ENCODE assay signal across 8 mouse cellular contexts in genomic region chr19:42190494-42190893, GRCm38 (mm10). TPM values are rescaled to one million over a fixed set of nuclear protein-coding genes. Genes with fewer than 3 reads are reported as not detected.
DNase-seq lines count a peak whose midpoint lies in the region; ATAC-seq and TF ChIP-seq lines count a peak whose summit lies in the region.

No protein-coding gene starts in this region.

- TF ChIP-seq CTCF in CH12.LX (conservative IDR thresholded peaks at IDR 0.05 in 1 of 2, IDR thresholded peaks at IDR 0.05 in 1 of 2; ENCODE audit: low read depth in 2 of 2, low read length in 2 of 2) = peak; percentile 78 to 84

- no peaks in the 10 kb centered on the region for H3K27me3 ChIP-seq in heart, embryonic 12.5 days (replicated peaks)
- H3K27me3 ChIP-seq in CH12.LX (replicated peaks) = no peaks in the 10 kb centered on the region
- no peaks in the 10 kb centered on the region for H3K27me3 ChIP-seq in intestine, embryonic 16.5 days (replicated peaks; ENCODE audit: control insufficient read depth, insufficient read depth, low read length)
- no peaks in the 10 kb centered on the region for H3K27me3 ChIP-seq in splenic B cell, adult 2 months (ENCODE audit: control insufficient read depth, insufficient read depth, low read length, poor library complexity, severe bottlenecking)

- H3K9me3 ChIP-seq in heart, embryonic 12.5 days (replicated peaks) = no peaks in the 10 kb centered on the region
- H3K9me3 ChIP-seq in CH12.LX (replicated peaks; ENCODE audit: low read length) = no peaks in the 10 kb centered on the region
- no peaks in the 10 kb centered on the region for H3K9me3 ChIP-seq in intestine, embryonic 16.5 days (ENCODE audit: control insufficient read depth, low read length)

- 19% methylated on average over 5 of the region's 5 CpGs for WGBS in heart, embryonic 12.5 days
- 27% methylated on average over 5 of the region's 5 CpGs for WGBS in intestine, embryonic 16.5 days

- no peak overlapping the region for H3K9ac ChIP-seq in heart, embryonic 12.5 days
- no peak overlapping the region for H3K9ac ChIP-seq in CH12.LX (ENCODE audit: insufficient read depth, low read depth)
- H3K9ac ChIP-seq in intestine, embryonic 16.5 days (ENCODE audit: low read depth, low read length) = no peak overlapping the region

- 0 out of 2 replicates have a peak, but pooled peaks cover 4% of the 10 kb centered on the region for H3K4me1 ChIP-seq in heart, embryonic 12.5 days (replicated peaks)
- H3K4me1 ChIP-seq in CH12.LX (ENCODE audit: control insufficient read depth in 1 of 2, insufficient read depth in 2 of 2) = no peaks in the 10 kb centered on the region
- no peaks in the 10 kb centered on the region for H3K4me1 ChIP-seq in intestine, embryonic 16.5 days (ENCODE audit: control insufficient read depth, insufficient read depth, low read length)

- peaks cover 32% of the 10 kb centered on the region for H3K36me3 ChIP-seq in heart, embryonic 12.5 days
- H3K36me3 ChIP-seq in CH12.LX (replicated peaks in 1 of 2; ENCODE audit: control insufficient read depth in 1 of 2, insufficient read depth in 1 of 2, low read length in 1 of 2) = peaks cover 51 to 86% of the 10 kb centered on the region in 2 experiments
- peaks cover 6% of the 10 kb centered on the region for H3K36me3 ChIP-seq in intestine, embryonic 16.5 days (ENCODE audit: control insufficient read depth, insufficient read depth, low read length)
- H3K36me3 ChIP-seq in splenic B cell, adult 2 months (ENCODE audit: control insufficient read depth, insufficient read depth, low read length, poor library complexity, severe bottlenecking) = no peaks in the 10 kb centered on the region; the same call in none of the 2 replicates

- TF ChIP-seq RAD21 in CH12.LX (IDR thresholded peaks at IDR 0.05; ENCODE audit: low read depth, low read length) = peak; percentile 27

- H3K4me3 ChIP-seq in heart, embryonic 12.5 days = no peak overlapping the region
- H3K4me3 ChIP-seq in CH12.LX (replicated peaks in 1 of 3; ENCODE audit: low read depth in 2 of 3, low read length in 2 of 3, poor library complexity in 1 of 3) = no peak overlapping the region
- H3K4me3 ChIP-seq in intestine, embryonic 16.5 days (ENCODE audit: low read length) = no peak overlapping the region

- DNase-seq in heart, adult 11 months = peak; percentile 94
- DNase-seq in CH12.LX (ENCODE audit: extremely low read depth) = peak; percentile 60
- peak; percentile 58 for DNase-seq in cerebellum, adult 11-12 months
- peak; percentile 48 for DNase-seq in lung, postnatal 25 days (ENCODE audit: low spot score)
- peak; percentile 69 for DNase-seq in splenic B cell, adult 2 months (ENCODE audit: low read depth, low spot score)

- no peaks in the 10 kb centered on the region for H3K79me2 ChIP-seq in CH12.LX (replicated peaks; ENCODE audit: control insufficient read depth, extremely low read depth, insufficient read depth, poor library complexity, severe bottlenecking)

- in situ Hi-C loops in CH12.LX (cut with MboI; ENCODE audit: low pct_ligation_motif_present, low pct_unique_long_range_greater_than_20kb, low sequenced_read_pairs) = no loop called here

- dilution Hi-C loops in CH12.LX (cut with MboI; ENCODE audit: extremely low pct_ligation_motif_present, extremely low pct_unique_long_range_greater_than_20kb, low sequenced_read_pairs) = no loop called here

- no peak for TF ChIP-seq POLR2A in CH12.LX (IDR thresholded peaks at IDR 0.05; ENCODE audit: low read depth, low read length)

- ATAC-seq in heart, embryonic 12.5 days (ENCODE audit: insufficient number of reproducible peaks, low FRiP score) = no peak
- ATAC-seq in frontal cortex, adult (ENCODE audit: low TSS enrichment) = peak; percentile 63
- peak; percentile 56; the same call in 1 of the 2 replicates for ATAC-seq in intestine, embryonic 16.5 days

- TF ChIP-seq EP300 in CH12.LX (IDR thresholded peaks at IDR 0.05; ENCODE audit: low read length) = no peak

- no peak overlapping the region for H3K4me2 ChIP-seq in heart, embryonic 12.5 days
- no peak overlapping the region for H3K4me2 ChIP-seq in CH12.LX (ENCODE audit: insufficient read depth, low read depth, poor library complexity, severe bottlenecking)
- H3K4me2 ChIP-seq in intestine, embryonic 16.5 days (ENCODE audit: low read depth, low read length) = no peak overlapping the region

- no peak overlapping the region for H3K27ac ChIP-seq in heart, embryonic 12.5 days (ENCODE audit: poor library complexity, severe bottlenecking)
- H3K27ac ChIP-seq in CH12.LX (ENCODE audit: insufficient read depth, low read depth) = no peak overlapping the region
- no peak overlapping the region for H3K27ac ChIP-seq in intestine, embryonic 16.5 days (ENCODE audit: low read length)

TF ChIP-seq in CH12.LX, 34 proteins besides CTCF, POLR2A, EP300 and RAD21:
- TF ChIP-seq SIN3A (IDR thresholded peaks at IDR 0.05; ENCODE audit: low read length) (no peak), SMC3 (IDR thresholded peaks at IDR 0.05; ENCODE audit: low read depth, low read length) (peak; percentile 74)

RNA-seq across cellular contexts. Expression of gene Sfrp5, which starts 11.6 kb away (rescaled TPM):
- 5.4 and 5.9 TPM in 2 replicates for polyA plus RNA-seq in heart, embryonic 12.5 days (2016; fragmentation: Nextera tagmentation; extraction: Ambion mirVana)
- total RNA-seq in CH12.LX (2012; rRNA removed) (not detected in 2 replicates), CH12.LX (2014; rRNA removed) (not detected in 2 replicates)
- polyA plus RNA-seq in CH12.LX (2012; ENCODE audit: insufficient read length, low read depth) = not detected in 2 replicates
- 3.5 and 8.3 TPM in 2 replicates for polyA plus RNA-seq in intestine, embryonic 16.5 days (2015; fragmentation: Nextera tagmentation; extraction: Ambion mirVana)

RNA-seq across cellular contexts. Expression of gene Zfyve27, which starts 26.7 kb away (rescaled TPM):
- 27.2 and 27.7 TPM in 2 replicates for polyA plus RNA-seq in heart, embryonic 12.5 days (2016; fragmentation: Nextera tagmentation; extraction: Ambion mirVana)
- total RNA-seq in CH12.LX (2012; rRNA removed) (14.6 and 16.2 TPM in 2 replicates), CH12.LX (2014; rRNA removed) (11.3 and 11.4 TPM in 2 replicates)
- 18.3 and 19.2 TPM in 2 replicates for polyA plus RNA-seq in CH12.LX (2012; ENCODE audit: insufficient read length, low read depth)
- polyA plus RNA-seq in intestine, embryonic 16.5 days (2015; fragmentation: Nextera tagmentation; extraction: Ambion mirVana) = 19.0 and 20.6 TPM in 2 replicates

RNA-seq across cellular contexts. Expression of gene Marveld1, which starts 43.3 kb away (rescaled TPM):
- polyA plus RNA-seq in heart, embryonic 12.5 days (2016; fragmentation: Nextera tagmentation; extraction: Ambion mirVana) = 16.1 and 19.9 TPM in 2 replicates
- not detected in 2 replicates for total RNA-seq in CH12.LX (2012; rRNA removed)
- total RNA-seq in CH12.LX (2014; rRNA removed) = not detected in 2 replicates
- polyA plus RNA-seq in CH12.LX (2012; ENCODE audit: insufficient read length, low read depth) = 0.07 TPM in 1 of 2 replicates, not detected in the other
- 4.4 and 4.6 TPM in 2 replicates for polyA plus RNA-seq in intestine, embryonic 16.5 days (2015; fragmentation: Nextera tagmentation; extraction: Ambion mirVana)

RNA-seq across cellular contexts. Expression of gene Golga7b, which starts 56.9 kb away (rescaled TPM):
- 0.21 and 0.27 TPM in 2 replicates for polyA plus RNA-seq in heart, embryonic 12.5 days (2016; fragmentation: Nextera tagmentation; extraction: Ambion mirVana)
- total RNA-seq in CH12.LX (2012; rRNA removed) (0.08 TPM in 2 replicates), CH12.LX (2014; rRNA removed) (0.07 and 0.18 TPM in 2 replicates)
- polyA plus RNA-seq in CH12.LX (2012; ENCODE audit: insufficient read length, low read depth) = 0.14 and 0.19 TPM in 2 replicates
- 1.0 and 1.2 TPM in 2 replicates for polyA plus RNA-seq in intestine, embryonic 16.5 days (2015; fragmentation: Nextera tagmentation; extraction: Ambion mirVana)
